Mouse (Mus musculus): Measurements from ENCODE around the gene Ube2u.

The Ube2u gene

DNA sequence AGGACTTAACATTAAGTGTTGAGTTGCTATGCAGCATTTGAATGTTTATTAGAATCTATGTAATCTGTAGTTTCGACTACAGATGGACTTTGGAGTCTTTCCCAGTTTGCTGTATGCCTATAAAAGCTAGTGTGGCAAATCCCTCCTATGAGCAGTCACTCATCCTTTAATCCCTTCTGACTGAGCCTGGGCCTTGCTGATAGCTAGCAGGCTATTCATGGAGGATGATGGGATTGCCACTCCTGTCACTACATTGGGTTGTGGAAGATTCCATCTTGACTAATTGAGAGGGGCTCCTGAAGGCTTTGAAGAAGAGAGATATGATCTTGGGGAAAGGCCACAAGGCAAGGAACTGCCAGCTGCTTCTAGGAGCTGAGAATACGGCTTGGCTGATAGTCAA lies 74.6 kb downstream of the Ube2u start:
- DNase-seq, result no peak

DNA sequence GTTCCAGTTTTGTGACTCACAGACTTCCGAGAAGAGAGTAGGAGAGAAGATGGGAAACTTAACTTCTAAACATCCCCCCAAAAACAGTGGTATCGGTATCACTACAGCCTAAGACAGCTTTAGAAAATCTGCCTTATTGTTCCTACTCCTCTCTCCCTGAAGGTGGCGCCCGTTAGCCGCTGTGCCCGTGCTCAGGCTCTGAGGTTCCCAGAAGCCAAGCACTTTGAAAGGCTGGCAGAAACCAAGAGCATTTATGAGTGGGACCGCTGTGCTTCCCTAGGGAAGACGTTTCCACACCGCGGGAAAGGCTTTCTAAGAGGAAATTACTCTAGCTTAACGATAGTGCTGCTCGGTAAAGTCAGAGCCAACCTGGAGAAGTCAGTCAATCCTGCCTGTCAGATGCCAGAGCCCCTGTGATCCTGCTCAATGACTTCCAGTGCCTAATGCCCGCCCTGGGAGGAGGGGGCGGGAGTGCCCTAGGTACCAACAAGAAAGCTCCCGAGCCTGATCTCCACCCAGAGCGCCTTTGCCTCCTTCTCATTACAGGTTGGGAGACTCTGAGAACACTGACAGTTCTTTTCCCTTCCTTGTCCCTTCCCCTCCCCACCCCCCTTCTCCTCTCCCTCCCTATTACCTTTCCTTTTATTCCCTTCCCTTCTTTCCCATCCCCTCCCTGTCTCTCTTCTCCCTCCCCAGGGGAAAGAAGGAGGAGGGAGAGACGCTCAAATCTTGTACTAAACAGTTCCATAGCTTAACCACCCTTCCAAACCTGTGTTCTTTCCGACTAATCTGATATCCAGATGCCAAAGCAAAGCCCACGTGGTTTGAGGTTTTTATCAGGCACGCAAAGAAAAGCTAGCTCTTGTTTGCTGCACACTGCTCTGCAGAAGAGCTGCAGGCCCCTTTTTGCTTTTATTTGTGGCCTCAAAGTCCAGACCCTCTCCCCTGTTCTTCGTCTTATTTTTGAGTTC lies 109.9 kb downstream of the Ube2u start:
- peak; percentile 50 to 55 for DNase-seq

- no peak for DNase-seq
Measured at GRCm38 (mm10) chr4:100595771-100596170, 117.1 kb downstream of the Ube2u start.

GRCm38 (mm10) chr4:100596630-100597029 lies 118.0 kb downstream of the Ube2u start:
- no peak for DNase-seq

- DNase-seq, result no peak
Measured at GRCm38 (mm10) chr4:100597049-100597448, 118.4 kb downstream of the Ube2u start.
